Mouse (Mus musculus) right cerebral cortex, postnatal 14 days (tissue): ENCODE results near the gene Cdh4.

Source experiments
- DNase-seq: peaks from one replicate; pipeline ENCODE4 v3.0.0; 2022

Cdh4 gene

DNA sequence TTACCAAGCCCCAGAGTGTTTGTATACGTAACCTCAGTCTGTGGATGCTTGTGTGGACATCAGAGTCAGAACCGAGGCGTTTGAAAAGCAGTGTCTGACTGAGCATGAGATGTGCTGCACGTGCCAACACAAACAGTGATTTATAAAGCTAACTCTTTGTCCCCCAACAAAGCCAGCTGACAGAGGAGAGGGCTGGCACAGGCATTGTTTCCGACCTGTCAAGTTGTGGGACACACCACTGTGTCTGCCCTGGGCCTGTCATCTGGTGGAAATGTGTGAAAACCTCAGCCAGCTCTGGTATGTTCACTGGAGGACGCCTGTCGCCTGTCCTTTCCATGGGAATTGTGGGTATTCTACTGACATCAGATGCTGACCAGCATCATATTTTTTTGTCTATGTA is 248.3 kb downstream of the Cdh4 start:
- no peak for DNase-seq

DNA sequence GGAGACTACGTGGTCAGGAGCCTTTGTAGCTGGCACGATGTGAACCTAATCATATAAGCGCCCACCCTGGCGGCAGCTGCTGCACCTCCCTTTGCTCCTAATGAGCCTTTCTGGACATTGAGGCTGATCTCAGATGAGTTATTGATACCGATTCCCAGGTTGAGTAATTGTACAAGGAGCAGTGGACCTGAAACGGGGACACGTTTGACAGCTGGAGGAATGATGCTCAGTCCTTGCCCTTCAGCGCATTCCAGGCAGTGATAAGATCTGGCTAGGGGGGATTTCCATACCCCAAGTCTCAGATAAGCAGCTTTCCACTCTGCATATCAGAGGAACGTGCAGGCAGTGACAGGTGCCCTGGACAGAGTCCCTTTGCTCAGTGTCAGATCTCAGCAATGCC is 252.7 kb downstream of the Cdh4 start:
- no peak for DNase-seq

DNA sequence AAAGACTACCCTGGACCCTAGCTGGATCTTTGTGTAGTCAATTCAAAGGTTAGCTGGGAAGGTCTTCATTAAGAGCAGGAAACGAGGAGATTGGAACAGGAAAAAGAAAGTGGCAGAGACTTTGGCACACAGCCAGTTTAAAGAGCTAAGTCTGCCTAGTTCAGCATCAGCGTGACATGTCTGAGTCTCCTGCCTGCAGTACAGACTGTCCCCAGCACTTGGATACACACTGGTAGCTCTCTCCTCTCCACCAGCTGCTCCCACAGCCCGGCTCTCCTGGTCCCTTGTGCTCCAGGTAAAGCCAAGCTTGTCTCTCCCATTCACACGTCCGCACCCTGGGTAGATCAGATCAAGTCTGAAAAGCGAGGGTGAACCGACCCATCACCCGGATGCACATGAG is 255.4 kb downstream of the Cdh4 start:
- DNase-seq: no peak

DNA sequence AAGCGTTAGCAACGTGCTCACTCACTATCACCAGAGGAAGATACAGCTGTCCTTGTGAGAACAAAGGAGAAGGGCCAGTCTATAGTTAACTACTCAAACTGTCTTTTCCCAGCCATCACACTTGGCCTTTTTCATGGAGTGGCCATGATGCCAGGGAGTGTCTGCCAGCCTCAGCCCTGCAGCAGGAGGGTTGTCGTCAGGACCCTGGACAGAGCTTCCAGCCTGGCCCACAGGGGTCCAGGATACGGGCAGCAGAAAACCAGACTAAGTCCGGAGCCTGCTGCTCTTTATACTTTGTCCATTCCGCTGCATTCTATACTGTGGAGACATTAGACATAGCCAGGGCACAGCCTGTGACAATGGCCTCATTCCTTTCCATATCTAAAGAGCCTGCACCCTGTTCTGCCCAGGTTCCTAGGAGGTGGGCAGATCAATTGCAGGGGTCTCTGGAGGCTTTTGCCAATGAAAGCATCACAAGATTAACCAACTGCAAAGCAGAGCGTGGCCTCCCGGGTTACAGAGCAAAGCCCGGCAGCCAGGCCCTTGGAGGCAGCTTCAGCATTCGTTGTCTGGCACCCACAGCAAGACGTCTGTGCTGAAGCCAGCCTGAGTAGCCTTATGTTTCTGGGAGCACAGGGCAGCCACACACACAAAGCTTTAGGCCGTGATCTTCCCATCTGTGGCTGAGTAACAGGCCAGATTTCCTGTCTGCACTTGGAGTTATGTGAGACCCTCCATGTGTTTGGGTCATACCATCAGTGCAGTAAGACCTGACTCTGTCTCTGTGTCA is 256.2 kb downstream of the Cdh4 start:
- no peak for DNase-seq

DNA sequence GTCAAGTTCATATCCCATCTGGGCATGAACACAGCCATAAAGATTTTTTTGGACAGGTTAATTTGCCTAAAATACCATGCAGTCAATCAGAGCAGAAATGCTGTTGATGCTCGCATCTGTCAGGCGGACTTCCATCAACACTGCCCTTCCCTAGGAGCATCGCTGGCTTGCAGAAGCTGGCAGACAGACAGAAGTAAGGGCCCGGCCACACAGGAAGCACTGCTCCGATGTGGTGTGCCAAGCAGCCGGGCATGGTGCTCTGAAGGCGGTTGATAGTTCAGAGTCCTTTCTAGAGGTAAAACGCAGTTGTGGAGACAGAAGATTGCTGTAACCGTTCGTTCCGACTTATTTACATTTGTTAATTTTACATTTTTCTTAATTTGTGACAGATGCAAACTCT is 262.8 kb downstream of the Cdh4 start:
- DNase-seq: no peak

DNA sequence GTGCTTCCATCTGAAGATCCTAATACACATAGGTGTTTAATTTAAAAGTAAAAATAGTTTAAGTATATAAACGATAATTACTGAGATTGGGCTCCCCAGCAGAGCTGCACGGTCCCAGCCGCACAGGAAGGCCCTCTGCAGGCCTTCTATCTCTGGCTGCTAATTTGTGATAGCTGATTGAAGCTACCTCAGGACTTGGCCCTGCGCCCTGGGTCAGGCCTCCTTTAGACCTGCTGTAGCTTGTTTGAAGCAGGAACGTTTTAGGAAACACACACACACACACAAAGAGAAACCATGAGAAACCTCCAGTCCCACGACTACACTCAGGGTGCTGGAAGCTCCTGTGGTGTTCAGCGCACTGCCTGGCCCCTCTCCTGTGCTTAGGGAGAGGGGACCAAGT is 263.2 kb downstream of the Cdh4 start:
- DNase-seq: no peak

DNA sequence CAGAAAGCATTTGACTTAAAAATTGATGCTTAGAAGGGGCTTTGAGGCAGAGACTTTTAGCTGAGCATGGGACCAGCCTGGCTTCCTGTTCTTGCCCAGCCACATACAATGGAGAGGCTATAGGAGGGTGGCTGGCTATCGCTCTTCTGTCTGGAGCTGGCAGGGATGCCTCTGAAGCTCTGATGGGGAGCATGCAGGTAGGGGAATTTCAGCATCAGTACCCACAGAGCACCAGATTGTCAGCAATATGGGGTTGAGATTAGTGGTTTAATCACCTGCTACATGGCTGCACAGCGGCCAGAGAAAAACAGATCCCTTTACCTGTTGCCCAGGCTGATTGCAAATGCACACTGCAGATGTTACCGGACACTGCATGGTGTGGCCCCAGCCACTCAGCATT is 264.4 kb downstream of the Cdh4 start:
- no peak for DNase-seq

DNA sequence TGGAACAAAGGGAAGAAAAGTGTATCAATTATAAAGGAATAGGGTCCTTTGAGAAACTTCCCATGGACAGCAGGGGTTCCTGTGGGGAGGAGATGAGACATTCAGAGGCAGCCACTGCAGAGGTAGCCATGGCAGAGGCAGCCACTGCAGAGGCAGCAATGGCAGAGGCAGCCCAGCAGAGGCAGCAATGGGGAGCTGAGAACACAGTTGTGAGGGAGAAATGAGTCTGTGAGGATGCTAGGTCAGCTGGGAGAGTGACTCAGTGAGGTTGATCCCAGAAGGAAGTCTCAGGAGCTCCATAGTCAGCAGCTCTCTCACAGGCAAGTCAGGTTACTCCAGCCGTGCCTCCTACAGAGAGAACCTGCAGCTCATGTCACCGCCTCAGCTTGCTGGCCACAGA is 266.9 kb downstream of the Cdh4 start:
- DNase-seq: no peak

DNA sequence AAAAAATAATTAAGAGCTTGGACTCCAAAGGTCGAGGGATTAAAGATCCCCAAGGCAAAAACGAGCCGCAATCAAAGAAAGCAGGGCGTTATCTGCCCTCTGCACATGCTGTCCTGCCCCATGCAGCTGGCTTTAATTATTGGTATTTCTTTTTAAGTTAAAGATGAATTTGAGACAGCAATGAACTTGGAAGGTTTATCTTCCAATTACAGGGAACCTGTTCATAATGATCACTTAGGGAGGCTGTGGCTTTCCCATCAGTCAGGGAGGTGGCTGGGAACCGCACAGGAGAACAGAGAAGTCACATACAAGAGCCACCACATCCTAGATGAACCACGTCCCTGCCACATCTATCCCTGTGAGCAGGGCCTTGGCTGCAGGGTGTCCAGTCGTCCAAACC is 270.5 kb downstream of the Cdh4 start:
- DNase-seq: no peak

DNA sequence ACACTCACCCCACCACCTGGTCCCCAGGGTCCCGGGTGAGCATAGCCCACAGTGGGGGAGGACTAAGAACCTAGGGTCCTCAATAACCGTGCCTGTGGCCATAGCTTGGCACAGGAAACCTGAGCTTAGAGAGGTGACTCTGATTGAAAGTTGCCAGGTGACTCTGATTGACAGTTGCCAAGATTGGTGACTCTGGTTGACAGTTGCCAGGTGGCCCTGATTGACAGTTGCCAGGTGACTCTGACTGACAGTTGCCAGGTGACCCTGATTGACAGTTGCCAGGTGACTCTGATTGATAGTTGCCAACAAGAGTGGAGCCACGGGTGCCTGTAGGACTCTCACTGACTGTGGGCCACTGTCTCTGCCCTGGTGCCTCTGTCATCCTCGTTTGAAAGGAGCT is 271.1 kb downstream of the Cdh4 start:
- no peak for DNase-seq

DNA sequence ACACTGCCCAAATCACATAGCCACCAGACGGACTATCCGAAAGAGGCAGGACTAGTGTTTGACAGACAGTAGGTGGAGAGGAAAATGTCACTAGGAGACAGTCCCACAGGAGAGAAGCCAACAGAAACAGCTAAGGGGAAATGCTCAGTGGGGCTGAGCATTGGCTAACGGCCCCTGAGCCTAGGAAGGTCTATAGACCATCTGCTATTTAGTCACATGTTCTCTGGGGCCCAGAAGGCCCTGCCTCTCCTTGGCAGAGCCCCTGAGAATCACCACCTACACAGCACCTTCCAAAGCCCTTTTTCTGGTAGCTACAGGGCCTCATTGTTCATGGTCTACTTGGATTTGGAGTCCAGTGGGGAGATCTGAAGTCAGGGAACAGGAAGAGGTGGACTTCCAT is 271.9 kb downstream of the Cdh4 start:
- no peak for DNase-seq

DNA sequence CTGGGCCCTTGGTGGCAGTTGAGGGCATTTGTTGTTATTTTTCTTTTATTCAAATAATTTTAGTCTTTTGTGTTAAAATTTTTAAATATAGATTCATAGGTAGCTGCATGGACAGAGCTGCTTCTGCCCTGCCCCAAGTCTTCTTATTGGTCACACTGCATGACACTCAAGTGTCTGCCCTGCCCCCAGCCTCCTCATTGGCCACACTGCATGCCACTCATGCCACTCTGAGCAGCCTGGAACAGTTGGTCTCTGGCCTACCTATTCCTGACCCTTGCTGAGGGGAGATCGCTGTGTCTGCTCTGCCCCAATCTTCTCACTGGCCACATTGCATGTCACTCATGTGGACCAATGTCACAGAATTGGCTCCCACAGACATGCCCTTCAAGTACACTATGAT is 273.1 kb downstream of the Cdh4 start:
- no peak for DNase-seq

DNA sequence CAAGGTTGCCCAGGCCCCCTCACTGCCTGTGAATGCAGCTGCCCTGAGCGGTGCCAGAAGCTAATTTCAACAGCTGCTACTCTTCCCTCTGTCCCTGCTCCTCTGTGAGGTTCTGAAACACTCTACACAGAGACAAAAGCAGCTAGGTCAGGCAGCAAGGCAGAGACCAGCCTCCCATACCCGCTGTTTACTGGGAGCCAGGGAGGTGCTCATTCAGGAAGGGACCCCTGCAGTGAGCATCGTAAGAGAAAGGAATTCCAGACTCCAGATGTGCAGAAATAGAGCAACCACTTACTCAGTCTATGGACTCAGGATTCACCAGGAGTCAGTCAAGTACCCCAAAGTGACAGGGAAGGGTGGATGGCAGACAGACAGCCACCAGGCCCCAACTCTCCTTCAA is 278.1 kb downstream of the Cdh4 start:
- DNase-seq: no peak

DNA sequence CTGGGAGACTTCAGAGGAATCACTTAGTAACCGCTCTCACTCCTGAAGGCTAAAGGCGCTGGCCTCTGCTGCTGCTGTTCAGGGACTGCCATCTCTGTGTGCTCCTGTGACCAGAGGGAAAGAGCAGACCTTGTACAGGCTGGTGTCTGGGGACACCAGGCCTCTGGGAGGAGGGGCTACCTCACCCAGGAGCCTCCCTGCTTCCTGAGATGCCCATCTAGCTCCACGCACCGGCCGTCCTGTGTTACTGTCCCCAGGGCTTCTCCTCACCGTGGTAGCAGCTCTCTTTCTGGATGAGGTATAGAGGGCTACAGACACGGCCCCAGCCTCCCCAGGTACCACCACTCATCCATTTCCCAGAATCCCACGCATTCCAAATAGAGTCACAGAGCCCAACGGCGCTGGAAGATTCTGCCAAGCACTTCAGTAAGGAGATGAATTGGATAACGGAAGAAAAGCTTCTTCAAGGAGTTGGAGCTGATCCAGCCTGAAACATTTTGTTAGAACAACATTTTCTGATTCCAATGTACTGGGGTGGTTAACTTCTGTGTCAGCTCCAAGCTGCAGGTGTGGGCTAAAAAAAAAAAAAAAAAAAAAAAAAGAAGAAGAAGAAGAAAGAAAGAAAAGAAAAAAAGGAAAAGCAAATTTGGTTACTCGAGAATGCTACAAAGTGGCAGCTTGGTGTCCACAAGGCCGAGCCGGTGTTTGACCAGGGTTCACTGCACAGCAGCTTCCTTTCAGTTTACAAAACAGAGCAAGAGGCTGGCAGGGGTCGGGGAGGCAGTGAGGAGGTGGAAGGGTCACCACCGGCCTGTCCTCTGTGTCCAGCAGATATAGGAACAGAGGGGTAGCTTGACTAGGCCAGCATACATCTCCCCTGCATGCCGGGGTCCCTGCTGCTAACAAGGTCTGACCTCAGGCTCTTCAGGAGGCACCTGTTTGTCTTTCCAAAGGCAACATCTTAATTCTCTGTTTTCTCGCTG is 279.6 kb downstream of the Cdh4 start:
- no peak for DNase-seq

DNA sequence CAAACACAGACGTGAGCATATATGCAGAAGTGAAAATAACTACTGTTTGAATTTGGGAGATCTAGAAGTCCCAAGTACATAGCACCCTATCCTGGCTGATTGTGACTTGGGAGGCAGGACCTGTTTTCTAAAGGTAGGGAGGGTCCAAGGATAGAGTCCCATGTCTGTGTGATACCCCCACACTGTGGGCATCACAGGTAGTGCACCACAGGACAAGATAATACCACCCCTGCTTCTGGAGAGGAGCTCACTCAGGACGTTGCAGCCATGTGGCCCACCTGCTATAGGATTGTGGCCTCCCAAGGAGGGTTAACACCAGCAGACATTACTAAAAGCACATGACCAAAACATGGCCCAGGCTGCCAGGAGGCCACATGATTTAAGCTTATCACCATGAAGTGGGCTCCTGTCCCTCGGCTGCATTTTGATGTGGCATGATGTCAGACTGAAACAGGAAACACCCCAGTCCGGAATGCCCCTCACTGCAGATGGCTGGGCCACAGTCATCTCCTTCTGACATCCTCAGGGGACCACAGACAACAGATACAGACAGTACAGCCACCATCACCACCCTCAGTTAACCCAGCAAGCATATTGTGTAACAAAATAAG is 280.6 kb downstream of the Cdh4 start:
- peak; percentile 25 for DNase-seq

DNA sequence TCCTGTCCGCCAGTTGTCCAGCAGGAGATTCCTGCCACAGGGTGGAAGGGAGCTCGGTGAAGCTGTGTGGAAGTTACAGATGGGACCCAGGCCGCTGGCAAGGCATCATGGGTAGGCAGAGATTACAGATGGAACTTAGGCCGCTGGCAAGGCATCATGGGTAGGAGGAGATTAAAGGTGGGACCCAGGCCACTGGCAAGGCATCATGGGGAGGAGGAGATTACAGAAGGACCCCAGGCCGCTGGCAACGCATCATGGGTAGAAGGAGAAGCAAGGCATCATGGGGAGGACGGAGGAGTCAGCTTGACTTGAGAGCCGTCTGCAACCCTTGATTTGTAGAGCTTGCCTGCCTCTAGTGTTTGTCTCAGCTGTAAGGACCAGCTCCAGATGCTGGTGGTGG is 281.2 kb downstream of the Cdh4 start:
- no peak for DNase-seq

DNA sequence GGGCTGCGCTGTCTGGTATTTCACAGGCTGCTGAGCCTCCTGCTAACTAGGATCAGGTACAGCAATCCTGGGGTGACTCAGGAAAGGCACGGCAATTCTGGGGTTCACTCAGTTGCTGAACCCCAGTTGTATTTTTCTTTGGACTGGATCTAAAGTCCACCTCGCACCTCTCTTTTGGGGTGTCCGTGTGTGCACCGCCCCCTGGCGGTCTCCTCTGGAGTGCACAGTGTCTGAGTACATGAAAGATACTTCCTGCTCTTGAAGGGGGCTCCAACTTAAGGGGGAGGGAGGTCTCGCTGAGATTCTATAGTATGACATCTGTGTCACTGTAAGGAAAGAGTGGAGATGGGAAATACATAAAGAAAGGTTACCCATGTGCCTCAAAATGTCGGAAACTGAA is 286.8 kb downstream of the Cdh4 start:
- no peak for DNase-seq

DNA sequence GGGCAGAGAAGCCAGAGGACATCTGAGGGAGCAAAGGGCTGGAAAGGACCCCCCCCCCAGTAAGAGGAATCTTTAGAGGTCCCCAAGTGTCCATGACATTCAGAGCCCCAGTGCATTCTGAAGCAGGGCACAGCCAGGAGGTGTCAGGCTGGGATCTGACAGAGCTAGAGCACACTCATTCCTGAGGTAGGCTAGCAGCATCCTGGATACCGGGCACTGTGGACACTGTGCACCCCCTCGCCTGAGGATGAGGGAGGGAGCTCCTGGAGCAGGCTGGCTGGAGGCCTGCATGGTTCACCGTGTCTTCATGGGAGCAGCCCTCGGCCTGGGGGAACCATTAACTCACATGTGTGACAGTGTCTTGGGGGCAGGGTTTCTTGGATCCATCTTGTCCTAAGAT is 287.6 kb downstream of the Cdh4 start:
- no peak for DNase-seq

DNA sequence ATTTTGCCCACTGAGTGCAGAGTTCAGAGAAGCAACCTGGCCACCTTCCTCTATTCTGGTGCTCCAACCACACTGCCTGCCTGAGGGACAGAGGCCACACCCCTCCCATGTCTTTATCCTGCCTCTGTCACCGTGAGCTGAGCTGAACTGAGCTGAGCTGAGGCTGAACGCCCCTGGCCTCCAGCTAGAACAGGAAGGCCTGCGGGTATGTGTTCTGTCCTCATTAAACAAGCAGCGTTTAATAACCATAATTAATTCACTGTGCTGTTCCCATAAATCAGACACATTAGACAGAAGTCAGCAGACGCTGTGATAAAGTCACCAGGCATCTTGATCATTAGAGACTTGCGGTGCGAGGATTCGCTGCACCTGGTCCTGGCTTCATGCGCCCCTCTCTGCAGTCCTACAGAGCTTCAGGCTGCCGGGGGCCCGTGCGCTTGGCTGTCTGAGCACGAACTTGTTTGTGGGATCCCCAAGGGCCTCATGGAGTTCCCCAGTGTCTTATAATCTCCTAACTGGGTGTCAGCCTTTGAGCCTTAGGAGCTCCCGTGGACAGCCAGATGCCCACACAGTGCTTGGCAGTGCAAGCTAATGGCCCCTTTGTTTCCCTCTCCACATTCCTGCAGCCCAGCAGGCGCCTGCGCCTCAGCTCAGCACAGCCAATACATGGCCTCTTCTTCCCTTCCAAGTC is 291.1 kb downstream of the Cdh4 start:
- no peak for DNase-seq

DNA sequence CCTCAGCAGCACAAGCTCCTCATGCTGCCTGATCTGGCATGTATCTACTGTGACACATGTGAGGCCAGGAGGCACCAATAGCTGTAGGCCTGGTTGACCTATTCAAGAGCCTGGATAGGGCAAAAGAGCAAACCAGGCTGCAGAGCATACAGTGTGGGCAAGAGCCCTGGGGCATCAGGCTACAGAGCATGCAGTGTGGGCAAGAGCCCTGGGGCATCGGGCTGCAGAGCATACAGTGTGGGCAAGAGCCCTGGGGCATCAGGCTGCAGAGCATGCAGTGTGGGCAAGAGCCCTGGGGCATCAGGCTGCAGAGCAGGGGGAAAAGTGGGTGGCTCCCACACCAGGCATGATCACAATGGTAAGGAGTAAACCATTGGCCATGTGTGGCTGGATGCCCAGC is 300.2 kb downstream of the Cdh4 start:
- no peak for DNase-seq

DNA sequence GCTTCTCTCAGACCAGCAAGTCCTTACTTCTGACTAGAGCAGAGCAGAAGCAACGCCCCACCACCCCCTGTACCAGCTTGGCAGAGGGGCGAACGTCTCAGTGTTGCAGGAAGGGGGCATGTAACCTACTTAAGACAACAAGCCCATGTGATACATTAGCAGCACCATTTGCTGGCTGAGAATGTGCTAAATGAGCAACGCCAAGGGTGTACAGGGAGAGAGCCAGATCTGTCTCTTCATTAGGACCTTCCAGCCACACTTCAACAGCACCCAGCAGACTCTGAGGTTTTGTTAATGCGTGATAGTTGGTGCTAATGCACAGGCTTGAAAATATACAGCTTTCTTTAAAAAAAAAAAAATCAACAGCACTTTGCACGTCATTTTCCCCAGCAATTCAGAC is 300.6 kb downstream of the Cdh4 start:
- no peak for DNase-seq

DNA sequence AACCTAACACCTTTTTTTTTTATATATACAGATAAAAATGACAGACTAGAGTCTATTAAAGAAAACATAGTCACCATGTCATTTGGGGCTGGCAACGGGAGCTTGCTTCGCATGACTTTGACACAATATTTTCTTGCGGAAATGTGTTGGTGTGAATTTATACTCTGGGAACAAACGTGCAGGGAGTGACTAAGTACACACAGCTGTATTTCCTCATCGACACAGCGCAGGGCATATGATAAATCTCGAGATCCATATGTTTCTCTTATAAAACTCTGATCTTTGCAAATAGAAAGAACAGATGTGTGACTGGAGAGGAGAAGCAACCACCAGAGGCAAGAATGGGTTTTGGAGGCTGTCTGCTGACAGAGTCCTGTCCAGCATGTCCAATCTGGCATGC is 304.3 kb downstream of the Cdh4 start:
- DNase-seq: no peak

DNA sequence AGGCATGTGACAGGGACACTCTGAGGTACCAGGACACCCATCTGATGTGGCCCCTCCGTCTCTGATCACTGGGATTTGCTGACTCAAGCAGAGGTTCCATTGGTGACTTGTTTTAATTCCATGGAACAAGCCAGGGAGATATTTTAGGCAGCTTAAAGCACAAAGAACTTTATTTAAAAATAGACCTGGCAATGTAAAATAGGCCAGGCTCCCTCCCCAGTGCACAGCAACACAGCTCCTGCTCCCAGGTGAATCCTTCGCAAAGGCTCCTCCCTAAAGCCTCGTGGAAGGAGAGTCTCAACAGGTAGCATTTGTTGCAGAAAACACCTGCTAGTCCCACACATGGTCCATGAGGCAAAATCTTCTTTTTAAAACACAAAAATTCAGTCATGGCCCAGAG is 307.2 kb downstream of the Cdh4 start:
- DNase-seq: no peak
